Mouse (Mus musculus): Measurements from ENCODE around the gene Rpap3.
A peak's percentile ranks its signal among the peaks of the same experiment; 100 is the strongest.

Rpap3 gene

GRCm38 (mm10) chr15:97730365-97730764 lies 24.7 kb upstream of the Rpap3 start:
- DNase-seq, result no peak

DNA sequence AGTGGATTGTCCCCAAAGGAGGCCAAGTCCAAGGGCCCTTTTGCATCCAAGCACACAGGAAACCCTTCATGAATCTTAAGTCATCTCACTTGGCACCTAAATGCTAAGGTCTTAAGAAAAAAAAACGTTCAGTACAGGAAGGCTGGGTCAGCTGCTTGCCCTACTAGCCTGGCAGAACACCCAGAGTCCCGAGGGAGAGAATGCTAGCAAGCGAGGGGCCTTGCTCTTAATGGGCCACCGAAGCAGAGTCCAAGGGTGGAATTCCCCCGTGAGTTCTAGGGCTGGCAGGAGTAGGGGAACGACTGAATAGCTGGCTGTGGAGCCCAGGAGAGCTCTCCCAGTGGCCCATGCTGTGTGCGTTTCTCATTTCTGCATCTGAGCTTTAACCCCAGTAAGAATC lies 23.2 kb upstream of the Rpap3 start:
- no peak for DNase-seq

DNA sequence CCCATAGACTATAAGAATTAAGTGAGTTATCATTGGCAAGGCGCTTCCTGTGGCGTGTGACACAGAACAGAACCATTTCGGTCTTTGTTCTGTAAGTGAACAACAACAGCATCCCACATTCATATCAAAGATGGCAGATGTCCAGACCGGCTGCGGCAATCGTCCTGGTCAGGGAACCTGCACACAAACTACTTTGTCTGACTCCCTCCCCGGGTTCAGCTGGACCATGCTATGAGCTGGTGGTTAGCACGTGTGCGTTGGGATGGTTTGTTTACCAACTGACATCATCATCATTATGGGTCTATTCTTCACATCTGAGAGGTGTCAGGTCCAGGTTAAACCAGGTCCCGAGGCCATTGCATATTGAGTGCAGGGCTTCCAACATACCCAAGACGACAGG lies 22.8 kb upstream of the Rpap3 start:
- DNase-seq, result no peak

GRCm38 (mm10) chr15:97727520-97727919 lies 21.9 kb upstream of the Rpap3 start:
- DNase-seq, result no peak

- no peak for DNase-seq
Measured at GRCm38 (mm10) chr15:97727048-97727447, 21.4 kb upstream of the Rpap3 start.

DNA sequence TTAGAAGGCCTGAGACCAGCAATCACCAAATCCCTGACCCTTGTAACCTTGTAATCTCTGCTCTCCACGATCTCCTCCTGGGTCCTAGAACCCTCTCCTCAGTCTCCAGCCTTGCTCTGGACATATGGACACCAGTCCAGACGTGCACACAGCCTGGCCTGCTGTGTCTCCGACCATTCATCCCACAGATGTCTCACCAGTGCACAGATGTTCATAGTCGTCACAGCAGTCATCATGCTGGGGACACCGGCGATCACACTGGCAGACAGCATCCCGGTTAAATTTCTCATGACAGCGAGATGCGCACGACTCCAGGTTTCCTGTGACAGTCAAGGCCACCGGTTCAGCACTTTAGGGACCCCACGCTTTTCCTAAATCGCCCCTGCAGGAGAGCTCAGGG lies 20.7 kb upstream of the Rpap3 start:
- no peak for DNase-seq

DNA sequence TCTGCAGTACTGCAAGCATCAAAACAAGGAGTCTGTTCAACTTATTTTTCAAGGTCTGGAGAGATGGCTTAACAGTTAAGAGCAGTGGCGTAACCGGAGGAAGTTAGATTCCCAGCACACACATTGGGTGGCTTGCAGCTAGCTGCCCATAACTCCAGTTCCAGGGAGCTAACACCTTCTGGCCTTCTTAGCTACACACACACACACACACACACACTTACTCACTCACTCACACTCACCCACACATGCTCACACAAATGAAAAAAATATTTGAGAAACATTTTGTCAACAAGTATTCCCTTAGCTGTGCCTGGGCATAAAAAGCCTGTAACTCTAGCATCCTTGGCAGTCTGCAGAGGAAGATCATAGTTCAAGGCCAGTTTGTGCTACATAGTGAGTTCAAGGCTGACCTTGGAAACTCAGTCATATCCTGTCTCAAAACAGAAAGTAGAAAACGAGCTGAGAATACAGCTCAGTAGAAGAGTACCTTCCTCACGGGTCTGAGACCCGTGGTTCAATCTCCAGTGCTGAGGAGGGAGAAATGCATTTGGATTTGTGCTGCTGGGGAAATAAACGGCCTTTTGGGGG lies 19.7 kb upstream of the Rpap3 start:
- DNase-seq, result no peak

DNA sequence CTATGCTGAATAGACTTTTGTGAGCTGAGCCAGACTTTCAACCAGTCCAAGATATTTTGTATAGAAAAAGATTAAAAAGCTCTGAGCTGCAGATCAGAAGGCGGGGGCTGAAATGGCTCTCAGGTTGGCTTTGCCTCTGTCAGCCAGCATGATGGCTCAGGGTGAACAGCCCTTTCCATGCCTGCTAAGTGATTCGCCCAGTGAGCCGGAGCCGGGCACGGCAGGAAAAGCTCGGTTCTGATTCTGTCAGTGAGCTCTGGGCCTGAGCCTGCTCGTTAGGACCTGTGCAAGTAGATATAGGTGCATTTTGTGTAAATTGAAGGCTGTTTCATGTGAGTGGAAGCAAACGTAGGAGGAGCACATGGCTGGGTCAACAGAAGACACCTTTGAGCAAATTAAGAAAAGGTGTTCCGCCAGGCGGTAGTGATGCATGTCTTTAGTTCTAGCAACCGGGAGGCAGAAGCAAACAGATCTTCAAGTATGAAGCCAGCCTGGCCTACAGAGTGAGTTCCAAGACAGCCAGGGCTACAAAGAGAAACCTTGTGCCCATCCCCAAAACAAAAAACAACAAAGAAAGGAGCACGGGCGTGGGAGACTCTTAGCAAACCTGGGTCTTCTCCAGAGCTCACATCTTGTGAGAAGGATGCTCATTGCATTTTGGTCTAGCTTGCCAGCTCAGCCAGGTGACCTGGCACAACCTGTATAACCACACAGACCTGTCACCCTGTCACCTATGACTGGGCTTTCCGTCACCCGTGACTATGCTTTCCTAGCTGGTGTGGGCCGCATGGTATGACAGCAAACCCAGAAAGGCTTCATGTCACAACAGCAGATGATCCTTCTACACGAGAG lies 18.9 kb upstream of the Rpap3 start:
- peak; percentile 66 to 71 for DNase-seq

DNA sequence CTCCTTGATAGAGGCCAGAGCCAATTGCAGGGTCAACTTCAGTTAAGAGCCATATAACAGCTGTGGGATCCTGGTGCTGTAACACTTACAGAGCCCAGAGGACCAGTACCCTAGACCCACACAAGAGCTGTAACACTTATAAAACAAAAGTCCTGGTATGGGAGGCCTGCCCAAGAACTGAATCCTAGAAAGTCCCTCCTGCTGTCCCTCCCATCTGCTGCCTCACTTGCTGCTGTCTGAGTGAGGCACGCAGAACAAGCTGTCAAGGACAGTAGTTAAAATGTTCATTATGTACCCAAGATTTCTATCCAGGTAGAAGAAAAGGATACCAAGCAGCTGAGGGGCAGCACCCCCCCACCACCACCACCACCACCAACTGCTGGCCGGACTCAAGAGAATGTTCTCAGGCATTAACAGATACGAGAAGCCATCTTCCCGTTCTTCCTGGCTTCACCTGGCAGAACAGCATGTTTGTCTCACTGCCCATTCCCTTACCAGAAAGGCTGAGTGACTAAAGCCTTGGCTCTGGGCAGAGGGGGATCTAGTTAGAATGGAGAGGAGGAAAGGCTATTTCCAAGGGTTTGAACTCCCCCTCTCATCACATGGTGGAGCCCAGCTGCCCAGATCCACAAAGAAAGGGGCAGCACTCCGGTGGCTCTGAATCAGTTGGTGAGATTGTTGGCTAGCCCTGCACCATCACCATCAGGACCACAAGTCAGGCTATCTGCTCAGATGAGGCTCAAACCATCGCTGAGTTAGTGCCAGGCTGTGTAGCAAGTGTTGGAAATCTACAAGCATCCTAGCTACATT lies 18.1 kb upstream of the Rpap3 start:
- peak; percentile 82 to 87 for DNase-seq

DNA sequence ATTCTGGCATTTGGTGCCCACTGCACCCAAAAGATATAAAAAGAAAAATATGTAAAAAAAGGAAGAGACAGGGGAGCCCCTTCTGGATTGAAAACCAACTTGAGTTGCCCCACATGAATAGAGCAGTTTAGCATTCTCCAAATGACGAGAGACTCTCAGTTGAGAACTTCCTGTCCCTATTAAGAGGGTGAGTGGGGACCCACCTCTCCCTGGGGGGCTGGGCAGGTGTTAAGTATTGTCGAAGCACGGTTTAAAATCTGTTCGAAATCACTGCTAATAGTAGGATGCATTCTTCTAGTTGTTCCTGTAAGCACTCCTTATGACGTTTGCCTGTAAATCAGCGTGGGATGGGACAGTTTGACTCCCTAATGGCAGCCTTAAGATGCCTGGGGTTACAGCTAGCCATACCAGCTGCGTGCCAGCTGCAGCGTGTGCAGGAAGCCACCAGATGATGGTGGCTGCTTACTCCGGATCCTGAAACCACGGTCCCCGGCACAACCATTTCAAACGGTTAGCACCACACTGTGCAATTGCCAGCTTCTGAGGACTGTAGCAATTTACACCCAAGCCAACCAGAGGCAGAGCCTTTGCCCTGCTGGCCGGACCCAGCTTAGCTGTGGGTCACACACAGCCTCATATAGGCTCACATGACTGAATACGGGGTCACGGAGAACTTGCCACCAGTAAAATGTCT lies 15.5 kb upstream of the Rpap3 start:
- no peak for DNase-seq

- DNase-seq, result no peak
Measured at GRCm38 (mm10) chr15:97720026-97720675, 14.5 kb upstream of the Rpap3 start.

GRCm38 (mm10) chr15:97719494-97719893 lies 13.9 kb upstream of the Rpap3 start:
- DNase-seq, result no peak

DNA sequence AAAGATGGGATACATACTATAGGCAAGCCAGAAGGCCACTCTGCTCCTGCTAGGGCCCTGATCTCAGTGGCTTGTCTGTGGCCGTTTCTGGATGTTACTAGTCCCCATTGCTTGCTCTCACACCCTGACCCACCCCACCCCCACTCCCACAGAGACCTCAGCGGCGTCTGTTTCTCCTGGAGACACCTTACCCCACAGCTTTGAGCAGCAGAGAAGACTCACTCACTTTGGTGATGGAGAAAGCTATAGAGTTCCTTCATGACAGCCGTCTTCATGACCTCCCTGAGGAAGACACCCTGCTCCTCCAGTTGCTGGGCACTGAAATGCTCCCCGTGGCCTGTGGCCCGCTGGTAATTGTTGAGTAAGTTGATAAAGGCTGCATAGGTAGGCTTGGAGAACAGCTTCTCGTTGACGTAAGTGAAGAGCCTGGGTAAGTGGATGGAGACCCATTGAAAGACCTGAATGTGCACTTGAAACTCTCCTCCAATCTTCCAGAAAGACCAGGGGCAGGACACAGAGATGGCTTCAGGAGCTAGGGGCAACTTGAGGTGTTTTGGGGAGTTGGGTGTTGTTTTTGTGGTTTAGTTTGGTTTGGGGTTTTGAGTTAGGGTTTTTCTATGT lies 13.0 kb upstream of the Rpap3 start:
- DNase-seq, result no peak

GRCm38 (mm10) chr15:97717861-97718534 lies 12.4 kb upstream of the Rpap3 start:
- DNase-seq, result peak; percentile 78 to 82

DNA sequence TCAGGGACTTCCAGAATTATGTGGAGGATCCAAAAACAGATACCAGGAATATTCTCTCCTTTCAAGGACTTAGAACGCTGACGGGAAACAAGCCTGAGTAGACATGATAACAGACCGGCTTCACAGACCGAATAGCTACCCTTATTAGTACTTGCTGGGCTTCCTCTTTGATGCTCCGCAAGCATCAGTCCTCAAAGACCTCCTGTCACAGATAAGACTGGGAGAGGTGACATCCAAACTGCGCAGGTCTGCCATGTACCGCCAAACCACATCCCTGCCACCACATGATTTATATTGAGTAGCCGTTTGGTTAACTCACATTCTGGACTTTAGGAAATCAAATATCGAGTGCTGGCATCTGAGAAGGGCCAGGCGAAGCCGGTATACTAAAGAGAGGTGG lies 11.2 kb upstream of the Rpap3 start:
- no peak for DNase-seq

- no peak for DNase-seq
Measured at GRCm38 (mm10) chr15:97715734-97716133, 10.1 kb upstream of the Rpap3 start.

- DNase-seq, result no peak
Measured at GRCm38 (mm10) chr15:97715083-97715482, 9.5 kb upstream of the Rpap3 start.

GRCm38 (mm10) chr15:97712546-97712945 lies 6.9 kb upstream of the Rpap3 start:
- DNase-seq, result no peak

DNA sequence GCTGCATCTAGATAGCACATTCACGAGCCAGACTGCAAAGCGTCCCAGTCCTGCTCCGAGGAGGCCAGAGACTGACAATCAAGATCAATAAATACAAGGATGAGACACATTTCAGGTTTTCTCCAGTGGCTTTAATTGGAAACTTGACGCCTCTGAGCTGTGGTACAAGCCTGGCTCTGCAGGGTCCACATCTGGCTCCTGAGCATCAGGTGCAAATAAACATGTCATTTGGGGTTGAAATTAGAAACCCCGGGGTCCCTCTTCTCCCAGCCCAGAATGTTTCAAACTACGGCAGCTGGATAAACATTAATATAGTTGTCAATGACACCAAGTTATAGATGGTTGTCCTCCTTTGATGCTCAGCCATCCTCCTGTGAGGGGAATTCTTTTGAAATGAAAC lies 5.3 kb upstream of the Rpap3 start:
- DNase-seq, result no peak

- no peak for DNase-seq
Measured at GRCm38 (mm10) chr15:97696616-97697015, 9.0 kb downstream of the Rpap3 start.

GRCm38 (mm10) chr15:97693411-97693810 lies 12.2 kb downstream of the Rpap3 start:
- no peak for DNase-seq
